Mouse (Mus musculus) adrenal gland, postnatal 14 days (tissue): ENCODE results near the gene Prrc2b. TPM values are rescaled to one million over a fixed set of nuclear protein-coding genes. Genes with fewer than 3 reads are reported as not detected.
A peak's percentile ranks its signal among the peaks of the same experiment; 100 is the strongest.

Source experiments
- DNase-seq: peaks from one replicate; pipeline ENCODE4 v3.0.0; 2021; ENCODE audit warnings: mixed read lengths
- total RNA-seq: library from RNA; stranded (reverse); gene quantifications from 2 replicates; pipeline ENCODE4 v1.2.3, GENCODE M21; 2021

Gene Prrc2b
- total RNA-seq, 1 experiment from 2014 or later = 91.3 TPM

- peak; percentile 51 for DNase-seq
Observed at GRCm38 (mm10) chr2:32160967-32161366, 10.1 kb downstream of the Prrc2b start.

DNA sequence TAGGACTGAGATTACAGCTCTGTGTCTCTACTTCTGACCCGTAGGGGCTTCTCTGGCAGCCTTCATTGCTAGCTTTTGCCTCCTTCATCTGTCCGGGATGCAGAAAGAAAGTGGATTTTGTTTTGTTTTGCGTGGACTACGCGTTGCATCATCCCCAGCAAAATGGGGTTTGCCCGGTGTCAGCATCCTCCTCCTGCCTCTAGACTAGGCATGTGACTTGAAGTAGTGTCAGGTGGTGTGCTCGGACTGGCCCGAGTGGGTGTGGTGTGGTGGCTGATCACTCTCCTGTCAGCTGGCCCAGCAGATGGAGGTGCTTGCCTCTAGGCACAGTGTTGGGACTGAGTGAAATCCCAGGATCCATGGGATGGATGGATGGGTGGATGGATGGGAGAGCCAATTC lies 11.2 kb downstream of the Prrc2b start:
- no peak for DNase-seq

- no peak for DNase-seq
Observed at GRCm38 (mm10) chr2:32162646-32163045, 11.8 kb downstream of the Prrc2b start.

DNA sequence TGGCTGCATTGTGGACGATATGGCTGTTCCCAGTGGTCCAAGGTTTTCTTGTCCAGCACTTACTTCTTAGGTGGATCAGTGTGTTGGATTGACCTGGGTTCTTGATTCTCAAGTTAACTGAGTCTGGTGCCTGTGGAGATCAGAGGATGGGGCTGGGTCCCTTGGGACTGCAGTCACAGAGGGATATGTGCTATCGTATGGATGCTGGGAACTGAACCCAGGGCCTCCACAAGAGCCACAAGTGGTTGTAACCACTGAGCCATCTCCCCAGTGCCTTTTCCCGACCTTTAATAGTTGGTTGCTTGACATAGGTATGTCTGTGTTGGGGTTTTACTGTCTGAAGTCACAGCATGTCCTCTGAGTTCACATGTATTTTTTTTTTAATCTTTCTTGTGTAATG lies 12.2 kb downstream of the Prrc2b start:
- no peak for DNase-seq

GRCm38 (mm10) chr2:32164503-32164902 lies 13.6 kb downstream of the Prrc2b start:
- DNase-seq = no peak

DNA sequence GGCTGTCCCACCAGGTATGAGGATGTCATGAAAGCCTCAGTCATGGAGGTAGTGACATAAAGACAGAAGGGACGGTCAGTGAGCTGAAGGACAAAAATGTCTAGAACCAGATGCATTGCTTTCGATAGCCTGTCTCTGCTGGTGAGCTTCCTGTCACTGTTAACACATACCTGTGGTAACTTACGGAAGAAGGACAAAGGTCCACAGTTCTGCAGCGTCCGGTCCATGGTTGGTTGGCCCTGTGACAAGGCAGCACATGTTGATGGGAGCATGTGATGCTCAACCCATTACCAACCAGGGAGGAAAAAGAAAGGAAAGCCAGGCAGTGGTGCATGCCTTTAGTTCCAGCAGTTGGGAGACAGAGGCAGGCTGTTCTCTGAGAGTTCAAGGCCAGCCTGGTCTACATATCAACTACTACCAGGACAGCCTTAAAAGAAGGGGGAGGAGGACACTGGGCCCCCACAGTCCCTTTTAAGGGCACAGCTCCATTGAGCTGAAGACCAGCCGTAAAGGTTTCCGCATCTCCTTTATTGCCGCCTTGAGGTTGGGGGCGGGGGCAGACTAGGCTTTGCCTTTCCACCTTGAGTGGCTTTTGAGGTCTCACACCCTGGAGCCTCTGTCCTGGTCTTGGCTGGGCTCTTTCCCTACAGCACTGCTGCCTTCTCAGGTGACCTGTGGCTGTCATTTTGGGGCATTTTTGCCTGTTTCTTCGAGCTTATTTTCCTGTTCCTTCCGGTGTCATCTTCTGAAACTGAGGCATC lies 14.3 kb downstream of the Prrc2b start:
- DNase-seq = no peak

DNA sequence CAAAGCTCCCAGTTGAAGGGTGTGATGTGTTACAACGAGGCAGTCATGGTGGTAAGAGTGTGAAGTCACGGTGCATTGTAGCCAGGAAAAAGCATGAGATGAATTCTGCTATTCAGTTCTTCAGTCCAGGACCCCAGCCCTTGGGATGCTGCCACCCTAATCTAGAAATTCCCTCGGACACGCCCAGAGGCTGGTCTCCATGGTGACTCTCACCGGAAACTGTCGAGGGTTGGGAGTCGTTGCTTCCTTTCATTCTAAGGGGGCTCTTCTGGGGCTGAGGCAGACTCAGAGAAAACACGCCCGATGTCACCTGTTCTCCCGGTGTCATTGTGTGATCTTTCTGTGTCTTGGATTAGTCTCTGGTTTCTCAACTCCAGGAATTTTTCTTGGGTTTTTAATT lies 15.7 kb downstream of the Prrc2b start:
- DNase-seq = no peak

GRCm38 (mm10) chr2:32167034-32167770 lies 16.3 kb downstream of the Prrc2b start:
- DNase-seq = peak; percentile 41

- DNase-seq = peak; percentile 77
Observed at GRCm38 (mm10) chr2:32167819-32168218, 16.9 kb downstream of the Prrc2b start.

GRCm38 (mm10) chr2:32169292-32169691 lies 18.4 kb downstream of the Prrc2b start:
- no peak for DNase-seq

- DNase-seq = no peak
Observed at GRCm38 (mm10) chr2:32170010-32170409, 19.1 kb downstream of the Prrc2b start.

- DNase-seq = no peak
Observed at GRCm38 (mm10) chr2:32171658-32172433, 21.0 kb downstream of the Prrc2b start.

GRCm38 (mm10) chr2:32174170-32174741 lies 23.4 kb downstream of the Prrc2b start:
- peak; percentile 81 for DNase-seq

DNA sequence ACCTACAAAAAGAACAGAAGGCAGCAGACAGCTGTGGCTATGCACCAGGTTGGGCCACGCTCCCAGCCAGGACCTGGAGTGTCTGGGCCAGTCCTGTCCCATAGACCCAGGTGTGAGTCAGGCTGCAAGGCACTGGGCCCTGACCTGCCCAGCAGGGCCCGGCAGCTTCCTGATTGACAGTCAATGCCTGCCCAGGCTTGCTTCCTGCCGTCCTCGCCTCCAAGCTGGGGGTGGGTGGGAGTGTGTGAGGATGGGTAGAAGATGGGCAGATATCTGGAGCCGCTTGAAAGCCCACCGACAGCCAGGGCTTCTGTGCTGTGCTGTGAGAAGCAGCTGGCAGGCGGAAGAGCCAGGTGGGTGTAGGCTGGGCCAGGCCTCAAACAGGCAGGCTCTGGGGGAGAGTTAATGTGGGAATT lies 24.2 kb downstream of the Prrc2b start:
- peak; percentile 48 for DNase-seq

- no peak for DNase-seq
Observed at GRCm38 (mm10) chr2:32175508-32175907, 24.6 kb downstream of the Prrc2b start.

- no peak for DNase-seq
Observed at GRCm38 (mm10) chr2:32176848-32177247, 26.0 kb downstream of the Prrc2b start.

DNA sequence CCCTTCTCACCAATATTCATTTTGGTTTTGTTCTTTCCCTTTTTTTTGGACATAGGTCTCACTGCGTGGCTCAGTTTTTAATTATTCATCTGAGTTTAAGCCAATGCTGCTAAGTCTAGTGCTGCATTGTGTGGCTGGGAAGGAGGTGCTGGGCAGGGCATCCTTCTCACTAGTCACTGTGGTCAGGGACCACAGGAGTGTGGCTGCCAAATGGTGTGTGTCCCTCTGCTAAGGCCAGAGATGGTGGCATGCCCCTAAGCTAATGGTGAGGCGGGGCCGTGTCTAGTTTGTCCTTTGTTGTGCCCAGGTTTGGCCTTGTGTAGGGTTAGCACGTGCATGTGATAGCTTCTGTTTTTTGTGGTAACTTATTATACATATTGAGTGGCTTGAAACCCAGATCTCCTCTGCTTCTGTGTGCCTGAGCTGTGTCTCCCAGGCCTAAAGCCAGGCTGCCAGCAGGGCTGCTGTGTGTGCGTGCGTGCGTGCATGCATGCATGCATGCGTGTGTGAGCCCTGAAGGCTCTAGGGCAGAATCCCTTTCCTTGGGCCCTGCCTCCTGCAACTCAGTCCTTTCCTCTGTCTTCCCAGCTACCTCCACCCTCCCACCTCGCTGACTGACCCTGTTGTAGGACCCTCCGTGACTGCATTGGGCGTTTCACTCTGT lies 26.6 kb downstream of the Prrc2b start:
- no peak for DNase-seq

DNA sequence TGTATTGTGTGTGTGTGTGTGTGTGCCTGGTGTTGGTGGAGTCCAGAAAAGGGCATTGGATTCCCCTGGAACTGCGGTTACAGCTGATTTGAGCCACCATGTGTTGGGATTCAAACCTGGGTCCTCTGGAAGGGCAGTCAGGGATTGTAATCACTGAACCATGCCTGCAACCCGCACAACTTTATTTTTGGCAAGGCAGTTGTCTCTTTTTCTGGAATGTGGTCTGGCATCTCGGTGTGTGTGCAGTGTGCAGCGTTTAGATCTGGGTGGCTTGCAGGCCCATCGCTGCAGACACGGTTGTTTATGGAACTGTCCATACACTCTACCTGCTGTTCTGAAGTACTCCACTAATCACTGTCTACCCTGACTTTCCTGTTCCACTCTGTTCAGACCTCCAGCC lies 28.5 kb downstream of the Prrc2b start:
- no peak for DNase-seq

- no peak for DNase-seq
Observed at GRCm38 (mm10) chr2:32180127-32180526, 29.2 kb downstream of the Prrc2b start.

DNA sequence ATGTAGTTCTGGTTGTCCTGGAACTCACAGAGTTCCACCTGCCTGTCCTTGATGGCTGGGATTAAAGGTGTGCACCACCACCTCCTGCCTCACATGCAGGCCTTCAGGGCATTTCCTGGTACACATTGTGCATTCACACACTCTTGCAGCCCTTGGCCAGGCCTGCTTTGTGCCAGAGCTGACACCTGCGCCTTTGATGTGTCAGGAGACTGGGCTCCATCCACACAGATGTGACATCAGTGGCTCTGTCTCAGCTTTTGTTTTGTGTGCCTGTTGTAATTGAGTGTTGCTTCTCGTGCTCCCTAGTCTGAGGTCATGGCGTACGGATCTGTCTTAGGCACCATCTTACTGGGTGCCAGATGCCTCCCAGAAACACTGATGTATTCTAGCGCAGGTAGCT lies 30.5 kb downstream of the Prrc2b start:
- no peak for DNase-seq

GRCm38 (mm10) chr2:32182119-32182518 lies 31.2 kb downstream of the Prrc2b start:
- no peak for DNase-seq
